In the genomic region with DNA sequence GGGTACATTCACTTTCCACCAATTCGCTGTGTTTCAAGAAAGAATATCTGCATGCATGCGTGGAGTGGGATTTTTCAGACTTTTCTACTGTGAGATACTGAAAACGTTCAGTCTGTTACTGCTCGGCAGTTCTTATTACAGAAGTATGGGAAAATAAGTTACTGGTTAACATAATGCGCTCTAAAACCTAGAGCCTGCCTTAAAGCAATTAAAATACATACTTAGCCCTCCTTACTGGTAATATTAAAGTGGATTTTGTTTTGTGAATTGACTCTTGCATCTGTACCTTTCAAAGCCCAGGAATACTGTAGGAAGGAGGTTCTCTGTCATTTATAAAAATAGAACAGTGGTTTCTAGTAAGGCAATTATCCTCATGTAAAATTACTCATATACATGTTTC, we compare ENCODE assay signal across 12 mouse cellular contexts.
"Had no signal": no experiment of that assay in that cellular context is flagged by ENCODE, and none has a peak within 500 bp of the region (broad histone marks: within the 10 kb centered on the region; RNA-seq: fewer than 3 reads in every experiment).

No protein-coding gene starts in this region.

- DNase-seq: left cerebral cortex, postnatal 4 days; liver; liver, embryonic 13.5 days; liver, postnatal 0 days; lung, adult 18-20 months; lung, adult 2 months; lung, embryonic 14.5 days; lung, postnatal 10 days; lung, postnatal 14 days; lung, postnatal 36 days; lung, postnatal 4 days; midbrain, embryonic 14.5 days had no signal
